ENCODE assay signal across 30 mouse cellular contexts in the genomic region with DNA sequence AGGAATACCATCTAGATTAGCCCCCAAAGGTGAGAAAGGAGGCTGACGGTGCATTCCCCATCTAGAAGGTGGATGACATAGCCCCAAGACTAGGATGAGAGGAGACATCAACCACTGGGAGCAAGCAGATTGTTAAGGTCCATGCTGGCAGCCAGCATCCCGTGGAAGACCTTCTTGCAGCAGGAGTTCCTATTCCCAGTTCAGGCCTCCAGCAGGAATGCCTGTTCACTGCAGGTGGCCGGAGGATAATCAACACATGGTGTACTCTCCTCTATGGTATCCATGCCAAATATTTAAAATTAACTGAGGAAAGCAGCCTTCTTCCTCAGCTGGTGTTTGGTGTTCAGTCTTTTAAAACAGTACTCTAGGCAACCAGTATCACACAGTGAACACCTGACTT. TPM values are rescaled to one million over a fixed set of nuclear protein-coding genes. Genes with fewer than 3 reads are reported as not detected.
DNase-seq lines count a peak whose midpoint lies in the region.
"Had no signal": no experiment of that assay in that cellular context is flagged by ENCODE, and none has a peak within 500 bp of the region (broad histone marks: within the 10 kb centered on the region; RNA-seq: fewer than 3 reads in every experiment).

No protein-coding gene starts in this region.

- intact Hi-C loops in left cerebral cortex, postnatal 4 days (cut with DNase I): no loop called here
- intact Hi-C loops in left cerebral cortex, postnatal 14 days (cut with DNase I): no loop called here

- peak; percentile 10 for DNase-seq in left cerebral cortex, postnatal 4 days
- DNase-seq in left cerebral cortex, postnatal 14 days (ENCODE audit: low spot score in 2 of 2): no peak
- peak; percentile 25 to 36 for DNase-seq in cerebellum, adult 18-20 months
- DNase-seq in cerebellum, adult 9-11 months: peak; percentile 29
- peak; percentile 31 for DNase-seq in layer of hippocampus, adult 9-11 months
- DNase-seq in gastrocnemius, postnatal 25 days: no peak
- no peak for DNase-seq in urinary bladder, adult 2 months (ENCODE audit: low spot score)
- DNase-seq: adrenal gland, adult 2 months; gastrocnemius, adult 2 months; kidney, postnatal 25 days; liver, embryonic 13.5 days; lung, adult 2 months; lung, postnatal 14 days; midbrain, embryonic 14.5 days; retina, postnatal 1 day; right cerebral cortex, postnatal 4 days; thymus, postnatal 25 days had no signal

RNA-seq across cellular contexts. Expression of a gene that starts 49.4 kb away (rescaled TPM):
- total RNA-seq in left cerebral cortex, postnatal 4 days (2021): 1 to 10 TPM in 1 of 2 experiments, under 1 TPM in 1; 0.94 to 1.4 TPM
- 1 to 10 TPM in 1 of 2 experiments, under 1 TPM in 1; 0.82 to 1.1 TPM for total RNA-seq in left cerebral cortex, postnatal 14 days (2021)
- not detected for total RNA-seq in gastrocnemius, postnatal 25 days (2021)
- polyA plus RNA-seq in urinary bladder, adult 2 months (2012; rRNA removed): not detected in 2 replicates
- total RNA-seq: adrenal gland, adult 2 months; gastrocnemius, adult 2 months; hindbrain, postnatal 0 days; megakaryocyte progenitor cell, adult 5-6 weeks; MEL had no signal
- polyA plus RNA-seq: adrenal gland, adult 2 months; C2C12; embryonic facial prominence, embryonic 11.5 days; forebrain, embryonic 10.5 days; gonadal fat pad, adult 2 months; heart, postnatal 0 days; hindbrain, embryonic 10.5 days; hindbrain, postnatal 0 days; intestine, embryonic 16.5 days; kidney, embryonic 14.5 days; liver, embryonic 13.5 days; lung, adult 2 months; midbrain, embryonic 14.5 days; neural tube, embryonic 13.5 days; stomach, embryonic 15.5 days had no signal

Comparison
In these comparisons a context has a peak if more than half of its experiments do, and no peak if none do; other contexts are left out.
1. DNase-seq: peak in left cerebral cortex, postnatal 4 days (single experiment), cerebellum, adult 18-20 months (2 of 2), cerebellum, adult 9-11 months (single experiment) and layer of hippocampus, adult 9-11 months (single experiment); none in left cerebral cortex, postnatal 14 days (0 of 2), gastrocnemius, postnatal 25 days (single experiment) and urinary bladder, adult 2 months (single experiment).